Mouse (Mus musculus) CD4-positive helper T cell, adult 2 months (primary cell): Measurements from ENCODE around the gene Ptprd.

Experiments used
- DNase-seq: peaks from one replicate; pipeline ENCODE4 v3.0.0-alpha.2; 2012; ENCODE audit warnings: low read depth, missing footprints, low spot score

Gene Ptprd

DNA sequence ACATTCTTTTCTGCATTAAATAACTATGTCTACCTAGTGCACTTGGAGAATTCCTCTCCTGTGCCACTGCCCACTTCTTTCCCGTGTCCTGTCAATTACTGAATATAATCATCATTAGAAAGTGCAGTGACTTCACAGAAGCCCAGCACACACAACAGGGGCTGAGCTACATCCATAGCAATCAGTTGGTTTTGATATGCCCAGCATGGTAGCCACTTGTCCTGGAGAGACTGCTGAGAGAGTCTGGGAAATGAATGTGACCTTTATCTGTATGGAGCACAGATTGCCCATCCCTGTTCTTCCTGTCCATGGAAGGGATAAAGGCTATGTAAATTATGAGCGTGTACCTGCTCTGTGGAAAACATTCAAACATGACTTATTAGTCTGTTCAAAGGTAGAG, 1280.2 kb downstream of the Ptprd start:
- DNase-seq, result no peak

GRCm38 (mm10) chr4:76913532-76914150, 1298.1 kb downstream of the Ptprd start:
- DNase-seq, result no peak

DNA sequence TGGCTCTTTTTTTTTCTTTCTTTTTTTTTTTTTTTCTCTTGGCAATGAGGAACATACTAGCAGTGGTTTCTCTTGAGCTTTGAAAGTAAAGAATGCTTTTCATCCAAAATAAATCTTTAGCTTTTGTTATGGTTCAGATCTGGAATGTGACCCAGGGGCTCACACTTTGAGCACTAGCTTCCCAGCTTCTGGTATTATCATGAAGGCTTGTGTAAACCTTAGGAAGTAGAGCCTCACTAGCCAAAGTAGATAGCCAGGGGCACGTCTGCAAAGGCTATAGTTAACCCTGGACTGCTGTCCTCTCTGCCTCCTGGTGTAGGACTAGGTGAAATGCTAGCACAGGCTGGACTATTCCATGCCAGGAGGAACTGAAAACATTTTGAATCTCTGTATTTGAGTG, 1310.1 kb downstream of the Ptprd start:
- DNase-seq, result no peak

- DNase-seq, result no peak
These were observed 1322.1 kb downstream of the Ptprd start for GRCm38 (mm10) chr4:76889669-76890068.

- no peak for DNase-seq
These were observed 1330.2 kb downstream of the Ptprd start for GRCm38 (mm10) chr4:76881610-76882009.

- no peak for DNase-seq
These were observed 1340.8 kb downstream of the Ptprd start for GRCm38 (mm10) chr4:76870971-76871370.

GRCm38 (mm10) chr4:76865585-76865984, 1346.2 kb downstream of the Ptprd start:
- no peak for DNase-seq

GRCm38 (mm10) chr4:76846265-76846664, 1365.5 kb downstream of the Ptprd start:
- DNase-seq, result no peak

- DNase-seq, result no peak
These were observed 1372.7 kb downstream of the Ptprd start for GRCm38 (mm10) chr4:76839016-76839415.

DNA sequence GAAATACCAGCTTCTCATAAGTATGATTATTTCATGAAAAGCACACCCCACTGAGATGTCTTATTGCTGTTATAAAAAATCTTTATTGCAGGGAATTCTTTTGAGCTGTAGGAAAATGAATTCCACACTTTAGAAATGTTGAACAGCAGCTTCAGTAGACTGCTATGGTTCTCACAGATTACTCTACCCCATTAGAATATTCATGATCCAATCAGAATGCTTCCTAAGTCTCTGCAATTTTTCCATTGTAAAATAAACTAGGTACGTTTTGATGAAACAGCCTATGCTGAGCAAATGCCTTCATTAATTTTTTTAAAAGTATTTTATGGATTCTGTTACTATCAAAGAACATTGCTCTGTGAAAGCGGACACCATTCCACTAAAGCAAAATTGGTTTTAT, 1399.6 kb downstream of the Ptprd start:
- DNase-seq, result no peak

DNA sequence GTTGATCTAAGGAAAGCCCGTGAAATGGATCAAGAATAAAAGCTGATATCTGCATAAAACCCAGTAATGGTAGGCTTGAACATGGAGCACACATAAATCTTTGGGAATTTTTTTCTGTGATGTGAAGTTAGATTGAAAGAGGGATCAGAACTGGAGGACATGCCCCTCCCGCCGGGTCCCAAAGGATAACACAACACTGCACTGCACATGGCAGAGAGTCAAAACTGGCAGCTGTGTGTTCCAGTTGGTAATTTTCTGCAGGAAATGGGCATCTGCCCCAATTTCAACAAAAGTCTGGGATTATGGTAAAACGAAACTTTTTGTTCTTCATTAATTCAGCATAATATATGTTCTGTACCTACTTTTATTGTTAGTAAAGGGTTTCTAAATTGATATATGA, 1409.1 kb downstream of the Ptprd start:
- no peak for DNase-seq

DNA sequence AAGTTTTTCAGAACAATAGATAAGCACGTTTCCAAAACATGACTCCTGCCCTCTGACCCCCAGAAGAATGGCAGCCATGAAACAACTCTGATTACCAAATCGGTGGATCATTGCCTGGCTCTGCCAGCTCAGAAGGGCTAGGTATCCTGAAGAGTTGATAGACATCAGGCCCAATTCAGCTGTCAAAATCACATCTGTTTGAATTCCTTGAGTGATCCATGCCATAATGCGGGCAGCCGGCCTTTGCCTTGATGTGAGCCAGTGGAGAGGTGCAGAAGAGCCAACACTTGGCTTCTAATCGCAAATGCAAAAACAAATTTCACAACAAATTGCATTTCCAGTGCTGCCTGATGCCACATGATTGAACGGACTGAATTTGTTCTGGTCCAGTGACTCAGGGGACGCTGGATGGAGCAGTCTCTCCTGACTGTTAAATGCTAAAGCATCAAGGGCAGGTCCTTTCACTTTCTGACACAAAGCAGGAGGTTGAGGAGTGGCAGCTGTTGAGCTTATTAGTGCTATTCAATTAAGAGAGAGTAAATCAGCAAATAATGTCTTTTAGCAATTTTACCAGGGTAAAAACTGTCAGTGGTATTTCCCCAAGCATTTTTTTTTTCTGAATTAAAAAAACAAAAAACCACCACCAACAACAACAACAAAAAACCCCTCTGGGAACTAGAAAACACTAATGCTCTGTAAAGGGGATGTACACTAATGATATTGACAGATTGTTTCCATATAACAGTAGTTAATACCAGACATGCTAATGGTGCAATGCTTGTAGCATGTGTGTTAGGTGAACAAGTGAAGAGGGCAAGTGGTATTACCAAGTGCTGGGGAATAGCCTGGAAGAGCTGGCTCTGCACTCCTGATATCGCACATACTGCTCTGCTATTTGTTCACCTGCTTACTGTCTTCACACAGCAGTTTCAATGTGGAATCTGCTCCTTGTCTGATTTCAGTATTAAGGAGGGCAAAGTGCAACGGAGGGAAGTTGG, 1413.5 kb downstream of the Ptprd start:
- DNase-seq, result no peak

DNA sequence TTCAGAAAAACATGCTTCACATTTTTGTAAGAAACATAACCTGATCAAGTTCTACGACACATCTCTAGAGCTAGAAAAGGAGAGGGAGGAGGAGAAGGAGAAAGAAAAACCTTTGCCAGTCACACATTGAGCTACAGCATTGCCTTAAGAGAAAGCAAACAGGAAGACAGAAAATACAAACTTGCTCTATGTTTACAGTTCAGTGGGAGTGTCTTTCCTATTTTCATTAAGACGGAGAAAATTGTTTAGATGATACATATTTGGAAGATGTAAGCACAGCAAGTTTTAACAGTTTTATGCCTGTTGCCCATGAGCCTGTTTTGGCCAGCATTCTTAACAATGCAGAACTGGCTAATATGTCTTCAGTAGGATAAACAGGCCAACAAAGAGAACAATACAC, 1426.4 kb downstream of the Ptprd start:
- no peak for DNase-seq

- DNase-seq, result no peak
These were observed 1432.1 kb downstream of the Ptprd start for GRCm38 (mm10) chr4:76779558-76780124.

- no peak for DNase-seq
These were observed 1444.8 kb downstream of the Ptprd start for GRCm38 (mm10) chr4:76766918-76767317.

- no peak for DNase-seq
These were observed 1445.3 kb downstream of the Ptprd start for GRCm38 (mm10) chr4:76766429-76766828.

- DNase-seq, result no peak
These were observed 1461.1 kb downstream of the Ptprd start for GRCm38 (mm10) chr4:76750709-76751108.

DNA sequence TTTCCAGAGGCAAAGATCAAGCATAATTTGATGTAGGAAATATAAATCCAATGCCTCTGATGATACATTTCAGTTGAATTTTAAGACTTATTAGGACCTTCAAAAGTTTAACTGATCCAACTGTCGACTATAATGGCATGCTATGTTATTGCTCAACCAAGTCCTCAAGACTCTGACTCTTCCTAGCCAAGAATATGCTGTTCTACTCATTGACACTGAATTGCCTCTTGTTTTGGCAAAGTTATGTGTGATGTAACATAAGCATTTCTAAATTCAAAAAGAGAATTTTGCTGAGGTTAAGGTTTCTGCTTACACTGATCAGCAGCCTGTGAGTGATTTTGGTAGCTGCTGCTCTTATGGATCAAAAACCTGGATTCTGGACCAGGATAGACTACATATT, 1475.9 kb downstream of the Ptprd start:
- DNase-seq, result no peak

GRCm38 (mm10) chr4:76675726-76676125, 1536.0 kb downstream of the Ptprd start:
- no peak for DNase-seq

DNA sequence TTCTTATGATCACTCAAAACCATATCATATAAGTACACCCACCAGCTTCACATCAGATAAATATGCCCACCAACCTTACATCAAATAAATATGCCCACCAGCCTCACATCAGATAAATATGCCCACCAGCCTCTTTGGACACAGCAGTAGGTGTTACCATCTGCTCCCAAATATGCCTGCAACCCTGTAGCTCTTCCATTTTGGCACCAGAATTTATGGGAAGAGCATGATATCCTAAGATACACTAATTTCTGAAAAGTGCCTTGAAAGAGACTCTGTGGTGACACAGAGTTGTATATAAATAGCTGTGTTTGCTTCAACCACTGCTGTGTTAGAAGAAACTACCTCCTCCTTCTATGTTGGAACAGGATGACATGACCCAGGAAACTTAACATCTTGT, 1538.5 kb downstream of the Ptprd start:
- no peak for DNase-seq

DNA sequence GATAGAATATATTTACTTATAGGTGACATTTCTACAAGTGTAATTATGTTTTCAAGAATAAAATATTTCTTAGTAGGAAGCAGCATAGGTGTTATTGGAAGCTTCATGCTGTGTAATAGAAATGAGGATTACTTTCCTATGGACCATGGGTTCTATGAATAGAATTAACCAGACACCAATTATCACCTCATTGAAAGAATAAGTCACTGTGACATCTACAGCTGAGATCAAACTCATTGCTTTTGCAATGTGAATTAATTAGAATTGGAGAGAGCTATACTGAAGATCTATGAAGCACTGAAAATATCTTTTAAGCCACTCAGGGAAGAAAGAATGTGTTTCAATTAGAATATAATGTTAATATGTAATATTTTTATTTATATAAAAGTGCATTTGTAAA, 1539.1 kb downstream of the Ptprd start:
- DNase-seq, result no peak

DNA sequence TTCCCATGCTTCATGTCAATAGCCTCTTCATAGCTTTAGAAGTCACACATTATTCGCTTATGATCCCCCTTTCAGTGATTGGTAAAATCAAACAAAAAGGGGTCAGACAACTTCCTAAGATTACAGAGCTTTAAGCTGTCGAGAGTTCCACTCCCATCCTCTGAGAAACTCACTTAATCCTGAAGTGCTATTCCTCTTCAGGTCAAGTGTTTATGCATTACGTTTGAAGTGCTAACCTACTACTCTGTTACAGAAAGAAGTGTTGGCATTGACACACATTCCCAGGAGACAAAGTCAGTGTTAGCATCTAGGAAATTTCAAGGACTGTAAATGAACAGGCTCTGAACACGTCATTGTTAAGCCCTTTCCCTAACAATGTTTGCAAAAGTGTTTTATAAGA, 1550.0 kb downstream of the Ptprd start:
- DNase-seq, result no peak

DNA sequence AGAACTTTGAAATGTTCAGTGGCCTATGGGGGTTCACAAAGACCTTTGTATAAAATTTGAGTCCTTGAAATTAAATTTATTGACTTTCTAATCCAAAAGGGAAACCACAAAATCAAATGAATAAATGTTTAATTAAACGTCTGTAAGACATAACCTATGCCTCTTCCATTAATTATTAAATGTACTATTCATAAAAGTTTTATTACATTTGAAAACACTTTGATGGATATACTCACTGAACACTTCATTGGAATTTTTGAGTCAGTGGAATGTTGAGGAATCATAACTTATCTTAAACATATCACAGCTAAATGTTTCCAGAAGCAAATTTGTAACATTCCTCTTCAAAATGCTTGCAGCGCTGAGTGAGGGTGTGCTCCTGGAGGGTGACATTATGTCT, 1551.6 kb downstream of the Ptprd start:
- no peak for DNase-seq
